Mouse (Mus musculus): ENCODE measurements at regions not wholly inside any gene's neighbourhood (a gene's known extent, or its start where the extent isn't known, plus 50 kb on each side); places are given as distances from the start of the nearest gene placed in this dataset.

DNA sequence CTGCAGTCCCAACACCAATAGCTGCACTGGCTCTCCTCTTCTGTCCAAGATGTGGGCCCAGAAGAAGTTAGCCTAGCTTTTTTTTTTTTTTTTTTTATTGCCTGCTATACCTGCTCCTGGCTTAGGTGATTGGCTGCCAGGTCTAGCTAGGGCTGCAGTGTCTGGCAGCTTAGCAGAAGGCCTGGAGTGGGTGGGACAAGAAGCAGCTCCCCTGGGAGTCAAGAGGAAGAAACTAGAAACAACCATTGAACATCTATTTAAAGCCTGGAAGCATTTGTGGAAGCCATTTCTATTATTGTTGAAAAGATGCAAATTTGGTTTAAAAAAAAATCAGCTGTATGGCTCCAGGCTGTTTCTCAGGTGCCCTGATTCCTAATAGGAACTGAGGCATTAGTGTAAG, 411.2 kb upstream of the Mgmt start:
- TF ChIP-seq USF1 (IDR thresholded peaks at IDR 0.05; ENCODE audit: low read depth) (no peak), POLR2A (IDR thresholded peaks at IDR 0.05; ENCODE audit: insufficient read length, low read depth) (no peak), POLR2AphosphoS2 (IDR thresholded peaks at IDR 0.05; ENCODE audit: insufficient read length, low read depth) (no peak), TCF12 (IDR thresholded peaks at IDR 0.05; ENCODE audit: insufficient read depth, poor library complexity, severe bottlenecking) (no peak), TCF3 (IDR thresholded peaks at IDR 0.05; ENCODE audit: insufficient read length, low read depth) (no peak), MYOG (IDR thresholded peaks at IDR 0.05; ENCODE audit: control insufficient read depth in 1 of 3, insufficient read depth in 1 of 3, insufficient read length in 2 of 3, low read depth in 2 of 3) (no peak), E2F4 (IDR thresholded peaks at IDR 0.05; ENCODE audit: insufficient read depth) (no peak), MAX (IDR thresholded peaks at IDR 0.05; ENCODE audit: low read depth) (no peak)

All from myocyte (in vitro differentiated cells).